Mouse (Mus musculus): ENCODE measurements around the gene Trappc11.

Trappc11 gene

GRCm38 (mm10) chr8:47533344-47534125 lies at the start of gene Trappc11, which contains the start of gene Rwdd4a:
Gene Trappc11 (minus strand): TSS chr8:47533470.
Gene Rwdd4a (plus strand): TSS chr8:47533664.
- in situ Hi-C loops (cut with MboI, MseI): loop anchor here (5.0 to 25.0 kb wide), 4 partner anchors 149 to 1546 kb away; partner anchors contain the start of genes 1700029J07Rik (in 1 of the 2), Lrp2bp (in 1 of the 2) and Ufsp2 (in 1 of the 2)

- in situ Hi-C loops (cut with MboI, MseI): no loop called here
Observed at GRCm38 (mm10) chr8:47581454-47581853, 48.2 kb upstream of the Trappc11 start.

- in situ Hi-C loops (cut with MboI, MseI): loop anchor here in 1 of 2 experiments (5.0 kb wide), 1 partner anchor 86 kb away; no protein-coding TSS in a partner anchor
Observed at GRCm38 (mm10) chr8:47573482-47573881, 40.2 kb upstream of the Trappc11 start.

GRCm38 (mm10) chr8:47570161-47570560 lies 36.9 kb upstream of the Trappc11 start:
- in situ Hi-C loops (cut with MboI, MseI): loop anchor here in 1 of 2 experiments (5.0 kb wide), 1 partner anchor 83 kb away; no protein-coding TSS in a partner anchor

GRCm38 (mm10) chr8:47568098-47568497 lies 34.8 kb upstream of the Trappc11 start:
- in situ Hi-C loops (cut with MboI, MseI): no loop called here

- in situ Hi-C loops (cut with MboI, MseI): no loop called here
Observed at GRCm38 (mm10) chr8:47566551-47566950, 33.3 kb upstream of the Trappc11 start.

- in situ Hi-C loops (cut with MboI, MseI): loop anchor here in 1 of 2 experiments (5.0 kb wide), 1 partner anchor 92 kb away; no protein-coding TSS in a partner anchor
Observed at GRCm38 (mm10) chr8:47560801-47561200, 27.5 kb upstream of the Trappc11 start.

- in situ Hi-C loops (cut with MboI, MseI): no loop called here
Observed at GRCm38 (mm10) chr8:47558274-47558673, 25.0 kb upstream of the Trappc11 start.

GRCm38 (mm10) chr8:47556446-47556845 lies 23.2 kb upstream of the Trappc11 start:
- in situ Hi-C loops (cut with MboI, MseI): no loop called here

- in situ Hi-C loops (cut with MboI, MseI): no loop called here
Observed at GRCm38 (mm10) chr8:47553613-47554012, 20.3 kb upstream of the Trappc11 start.

- in situ Hi-C loops (cut with MboI, MseI): loop anchor here in 1 of 2 experiments (25.0 kb wide), 2 partner anchors 860 to 1560 kb away; partner anchors contain the start of genes 1700029J07Rik, Lrp2bp and Ufsp2
Observed at GRCm38 (mm10) chr8:47547102-47547501, 13.8 kb upstream of the Trappc11 start.

- in situ Hi-C loops (cut with MboI, MseI): loop anchor here (5.0 to 25.0 kb wide), 3 partner anchors 138 to 1557 kb away; partner anchors contain the start of genes 1700029J07Rik (in 1 of the 2), Lrp2bp (in 1 of the 2) and Ufsp2 (in 1 of the 2)
Observed at GRCm38 (mm10) chr8:47544094-47544493, 10.8 kb upstream of the Trappc11 start.

- in situ Hi-C loops (cut with MboI, MseI): loop anchor here (5.0 to 25.0 kb wide), 3 partner anchors 140 to 1555 kb away; partner anchors contain the start of genes 1700029J07Rik (in 1 of the 2), Lrp2bp (in 1 of the 2) and Ufsp2 (in 1 of the 2)
Observed at GRCm38 (mm10) chr8:47542746-47543145, 9.5 kb upstream of the Trappc11 start.

- in situ Hi-C loops (cut with MboI, MseI): loop anchor here (10.0 to 25.0 kb wide), 3 partner anchors 594 to 1551 kb away; partner anchors contain the start of genes 1700029J07Rik (in 1 of the 2), Lrp2bp (in 1 of the 2) and Ufsp2 (in 1 of the 2)
Observed at GRCm38 (mm10) chr8:47538323-47538722, 5.1 kb upstream of the Trappc11 start.

- in situ Hi-C loops (cut with MboI, MseI): loop anchor here in 1 of 2 experiments (25.0 kb wide), 2 partner anchors 841 to 1541 kb away; partner anchors contain the start of genes 1700029J07Rik, Lrp2bp and Ufsp2
Observed at GRCm38 (mm10) chr8:47528094-47528493, 5.2 kb downstream of the Trappc11 start.

GRCm38 (mm10) chr8:47513601-47514000 lies 19.7 kb downstream of the Trappc11 start:
- in situ Hi-C loops (cut with MboI, MseI): no loop called here

- in situ Hi-C loops (cut with MboI, MseI): no loop called here
Observed at GRCm38 (mm10) chr8:47510930-47511329, 22.3 kb downstream of the Trappc11 start.

- in situ Hi-C loops (cut with MboI, MseI): loop anchor here in 1 of 2 experiments (10.0 kb wide), 1 partner anchor 751 kb away; no protein-coding TSS in a partner anchor
Observed at GRCm38 (mm10) chr8:47505431-47505830, 27.8 kb downstream of the Trappc11 start.

- in situ Hi-C loops (cut with MboI, MseI): loop anchor here in 1 of 2 experiments (10.0 kb wide), 1 partner anchor 748 kb away; no protein-coding TSS in a partner anchor
Observed at GRCm38 (mm10) chr8:47502546-47502945, 30.7 kb downstream of the Trappc11 start.

GRCm38 (mm10) chr8:47501994-47502393 lies 31.3 kb downstream of the Trappc11 start:
- in situ Hi-C loops (cut with MboI, MseI): loop anchor here in 1 of 2 experiments (10.0 kb wide), 1 partner anchor 747 kb away; no protein-coding TSS in a partner anchor

- in situ Hi-C loops (cut with MboI, MseI): loop anchor here in 1 of 2 experiments (10.0 kb wide), 1 partner anchor 829 kb away; no protein-coding TSS in a partner anchor
Observed at GRCm38 (mm10) chr8:47495428-47495827, 37.8 kb downstream of the Trappc11 start.
